Mouse (Mus musculus): Measurements from ENCODE around the gene Wap. TPM values are rescaled to one million over a fixed set of nuclear protein-coding genes. Genes with fewer than 3 reads are reported as not detected.

The Wap gene
- total and polyA plus RNA-seq, 2 experiments from 2014 or later: not detected

GRCm38 (mm10) chr11:6628568-6628967 is 9.9 kb downstream of the Wap start:
- no peak for ATAC-seq (ENCODE audit: insufficient read depth, low read depth)

DNA sequence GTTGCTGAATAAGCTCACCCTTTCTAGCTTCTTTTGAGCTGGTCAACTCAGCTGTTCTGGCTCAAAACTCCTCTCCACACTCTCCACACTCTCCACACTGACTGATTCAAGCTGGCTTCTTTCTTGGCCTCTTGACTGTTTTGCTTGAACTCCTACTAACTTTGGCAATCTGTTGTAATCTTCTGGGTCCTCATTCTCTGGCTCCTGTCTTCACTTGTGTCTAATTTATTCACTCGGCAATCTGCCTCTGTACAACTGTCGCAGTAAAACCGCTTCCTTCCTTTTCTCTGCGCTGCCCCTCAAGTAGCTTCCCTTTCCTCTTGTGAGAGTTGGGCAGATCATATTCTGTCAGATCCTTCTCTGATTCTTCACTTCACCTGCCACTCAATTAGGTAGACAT is 10.7 kb downstream of the Wap start:
- no peak overlapping the region for H3K4me3 ChIP-seq (ENCODE audit: low read depth, low read length)
- H3K4me1 ChIP-seq (ENCODE audit: control insufficient read depth, insufficient read depth): peaks cover 24% of the 10 kb centered on the region
- H3K27me3 ChIP-seq (ENCODE audit: control insufficient read depth, insufficient read depth, low read length): no peaks in the 10 kb centered on the region
- WGBS: 71% methylated on average over 4 of the region's 4 CpGs
- no peak overlapping the region for H3K9ac ChIP-seq (replicated peaks; ENCODE audit: low read depth, low read length)
- DNase-seq (ENCODE audit: low spot score) (no peak), ATAC-seq (ENCODE audit: insufficient read depth, low read depth) (no peak)
- peaks cover 21% of the 10 kb centered on the region for H3K36me3 ChIP-seq (replicated peaks; ENCODE audit: control insufficient read depth, insufficient read depth, low read length)
- TF ChIP-seq CTCF (IDR thresholded peaks at IDR 0.05; ENCODE audit: low read depth) (no peak), EP300 (IDR thresholded peaks at IDR 0.05; ENCODE audit: low read depth) (no peak)
- H3K27ac ChIP-seq (ENCODE audit: low read depth): peak overlapping the region; percentile 26; the same call in 1 of the 2 replicates
- H3K9me3 ChIP-seq (replicated peaks; ENCODE audit: control insufficient read depth, low read length): no peaks in the 10 kb centered on the region
- H3K4me2 ChIP-seq (ENCODE audit: low read depth, low read length): no peak overlapping the region

More at GRCm38 (mm10) chr11:6628568-6628967, 9.9 kb downstream of the Wap start:
- H3K9me3 ChIP-seq (replicated peaks; ENCODE audit: control insufficient read depth, low read length): no peaks in the 10 kb centered on the region
- no peak overlapping the region for H3K9ac ChIP-seq (replicated peaks; ENCODE audit: low read depth, low read length)
- TF ChIP-seq CTCF (IDR thresholded peaks at IDR 0.05; ENCODE audit: low read depth) (peak; percentile 58), EP300 (IDR thresholded peaks at IDR 0.05; ENCODE audit: low read depth) (no peak)
- DNase-seq (ENCODE audit: low spot score): peak; percentile 44
- no peak overlapping the region for H3K27ac ChIP-seq (ENCODE audit: low read depth)
- H3K36me3 ChIP-seq (replicated peaks; ENCODE audit: control insufficient read depth, insufficient read depth, low read length): peaks cover 13% of the 10 kb centered on the region
- no peak overlapping the region for H3K4me2 ChIP-seq (ENCODE audit: low read depth, low read length)
- no peak overlapping the region for H3K4me3 ChIP-seq (ENCODE audit: low read depth, low read length)
- 22% methylated on average over 4 of the region's 4 CpGs for WGBS
- no peaks in the 10 kb centered on the region for H3K27me3 ChIP-seq (ENCODE audit: control insufficient read depth, insufficient read depth, low read length)
- peaks cover 24% of the 10 kb centered on the region for H3K4me1 ChIP-seq (ENCODE audit: control insufficient read depth, insufficient read depth)

DNA sequence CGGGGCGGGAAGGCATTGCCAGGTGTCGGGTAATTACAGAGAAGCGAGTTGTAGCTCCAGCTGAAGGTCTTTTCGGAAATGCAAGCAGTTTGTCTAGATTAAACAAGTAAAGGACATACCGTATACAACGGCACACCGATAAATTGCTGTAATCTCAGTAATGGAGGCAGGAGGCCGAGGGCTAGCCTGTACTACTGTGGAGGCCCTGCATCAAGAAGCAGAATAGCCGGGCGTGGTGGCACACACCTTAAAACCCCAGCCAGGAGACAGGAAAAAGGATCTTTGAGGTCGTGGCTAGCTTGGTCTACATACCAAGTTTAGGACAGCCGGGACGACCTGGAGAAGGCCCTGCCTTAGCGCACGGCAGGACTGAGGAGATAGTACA is 12.1 kb downstream of the Wap start:
- Histone ChIP-seq H3K27me3 (ENCODE audit: control insufficient read depth, insufficient read depth, low read length) (no peaks in the 10 kb centered on the region), H3K4me2 (ENCODE audit: low read depth, low read length) (peak overlapping the region; percentile 91), H3K9me3 (replicated peaks; ENCODE audit: control insufficient read depth, low read length) (no peaks in the 10 kb centered on the region), H3K36me3 (replicated peaks; ENCODE audit: control insufficient read depth, insufficient read depth, low read length) (peaks cover 35% of the 10 kb centered on the region), H3K4me3 (ENCODE audit: low read depth, low read length) (peak overlapping the region; percentile 84), H3K9ac (replicated peaks; ENCODE audit: low read depth, low read length) (peak overlapping the region; percentile 84), H3K27ac (ENCODE audit: low read depth) (peak overlapping the region; percentile 96), H3K4me1 (ENCODE audit: control insufficient read depth, insufficient read depth) (peaks cover 24% of the 10 kb centered on the region)
- TF ChIP-seq CTCF (IDR thresholded peaks at IDR 0.05; ENCODE audit: low read depth): no peak
- no peak for TF ChIP-seq EP300 (IDR thresholded peaks at IDR 0.05; ENCODE audit: low read depth)
- ATAC-seq (ENCODE audit: insufficient read depth, low read depth): no peak
- no peak for DNase-seq (ENCODE audit: low spot score)
- WGBS: 11% methylated on average over 16 of the region's 16 CpGs

GRCm38 (mm10) chr11:6625478-6626387 is 12.7 kb downstream of the Wap start, which contains the start of gene Tbrg4:
Tbrg4 (minus strand) TSS chr11:6626067.
- ATAC-seq (ENCODE audit: insufficient read depth, low read depth): peak; percentile 93
- H3K27me3 ChIP-seq (ENCODE audit: control insufficient read depth, insufficient read depth, low read length): no peaks in the 10 kb centered on the region
- under 1% methylated on average over 65 of the region's 66 CpGs for WGBS
- H3K9me3 ChIP-seq (replicated peaks; ENCODE audit: control insufficient read depth, low read length): no peaks in the 10 kb centered on the region
- peaks cover 24% of the 10 kb centered on the region for H3K4me1 ChIP-seq (ENCODE audit: control insufficient read depth, insufficient read depth)
- H3K36me3 ChIP-seq (replicated peaks; ENCODE audit: control insufficient read depth, insufficient read depth, low read length): peaks cover 41% of the 10 kb centered on the region
- H3K9ac ChIP-seq (replicated peaks; ENCODE audit: low read depth, low read length): peak within 1 kb of the TSS; percentile 84
- peak; percentile 94 for DNase-seq (ENCODE audit: low spot score)
- peak within 1 kb of the TSS; percentile 91 for H3K4me2 ChIP-seq (ENCODE audit: low read depth, low read length)
- peak within 1 kb of the TSS; percentile 84 for H3K4me3 ChIP-seq (ENCODE audit: low read depth, low read length)
- peak within 1 kb of the TSS; percentile 96 for H3K27ac ChIP-seq (ENCODE audit: low read depth)
- no peak for TF ChIP-seq CTCF (IDR thresholded peaks at IDR 0.05; ENCODE audit: low read depth)
- TF ChIP-seq EP300 (IDR thresholded peaks at IDR 0.05; ENCODE audit: low read depth): peak; percentile 90

GRCm38 (mm10) chr11:6624619-6625382 is 13.6 kb downstream of the Wap start:
- Histone ChIP-seq H3K36me3 (replicated peaks; ENCODE audit: control insufficient read depth, insufficient read depth, low read length) (peaks cover 51% of the 10 kb centered on the region), H3K4me2 (ENCODE audit: low read depth, low read length) (peak overlapping the region; percentile 91), H3K4me3 (ENCODE audit: low read depth, low read length) (peak overlapping the region; percentile 84), H3K9ac (replicated peaks; ENCODE audit: low read depth, low read length) (peak overlapping the region; percentile 84), H3K4me1 (ENCODE audit: control insufficient read depth, insufficient read depth) (peaks cover 24% of the 10 kb centered on the region), H3K9me3 (replicated peaks; ENCODE audit: control insufficient read depth, low read length) (no peaks in the 10 kb centered on the region), H3K27ac (ENCODE audit: low read depth) (peak overlapping the region; percentile 30; the same call in 1 of the 2 replicates), H3K27me3 (ENCODE audit: control insufficient read depth, insufficient read depth, low read length) (no peaks in the 10 kb centered on the region)
- DNase-seq (ENCODE audit: low spot score): peak; percentile 20
- TF ChIP-seq EP300 (IDR thresholded peaks at IDR 0.05; ENCODE audit: low read depth): no peak
- ATAC-seq (ENCODE audit: insufficient read depth, low read depth): no peak
- WGBS: 34% methylated on average over 14 of the region's 14 CpGs

Measured in heart, postnatal 0 days (tissue).